Mouse (Mus musculus) T-helper 2 cell (primary cell): ENCODE results near the gene Immp1l.

ENCODE experiments used
- in situ Hi-C: fragments of 300-600 bp; cut with MboI, MseI; formaldehyde crosslinking; loops from one replicate; pipeline ENCODE4 v1.15.1; 2025; ENCODE audit warnings: high pct_unique_total_duplicates

The Immp1l gene

DNA sequence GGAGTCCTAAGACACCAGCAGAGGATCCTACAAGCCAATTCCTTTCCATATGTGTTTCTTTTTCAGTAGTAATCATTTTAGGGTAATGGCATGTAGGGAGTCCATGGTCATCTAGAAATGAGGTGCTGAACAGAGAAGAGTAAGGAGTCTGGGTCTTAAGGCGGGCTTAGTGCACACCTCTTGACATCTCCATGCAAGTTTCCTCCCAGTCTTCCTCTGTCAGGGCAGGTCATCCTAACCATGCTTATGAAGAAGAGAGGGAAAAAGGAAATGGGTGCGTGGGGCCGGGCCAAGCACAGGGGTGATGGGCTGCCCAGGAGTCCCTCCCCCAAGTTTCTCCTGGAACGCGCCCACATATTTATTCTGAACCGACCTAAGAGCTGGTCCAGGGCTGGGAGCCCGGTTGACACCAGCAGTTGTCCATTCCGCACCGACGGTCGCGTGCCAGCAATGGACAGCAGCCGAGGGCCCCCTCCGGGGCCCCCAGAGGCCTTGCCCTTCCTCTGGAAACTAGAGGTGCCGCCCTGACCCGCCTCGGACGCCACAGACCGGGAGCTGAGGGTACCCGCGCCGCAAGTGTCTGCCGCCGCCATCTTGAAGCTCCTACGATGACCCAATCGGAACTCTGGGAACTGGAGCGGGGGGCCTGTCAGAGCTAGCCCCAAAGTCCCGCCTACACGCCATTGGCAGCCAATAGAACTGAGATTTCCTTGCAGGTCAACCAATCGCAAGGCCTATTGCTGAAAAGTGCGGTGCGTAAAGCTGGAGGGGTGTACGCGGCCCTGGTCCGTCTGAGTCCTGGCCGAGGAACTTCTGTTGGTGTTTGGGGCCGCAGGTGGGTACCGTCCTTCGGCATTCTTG lies at the start of gene Immp1l, which contains the start of gene Elp4:
Immp1l (plus strand) TSS at position 743 of the 861 bp plus-strand sequence.
Elp4 (minus strand) TSS at position 669 of the 861 bp plus-strand sequence.
- in situ Hi-C loops: loop anchor here (10.0 kb wide), 1 partner anchor 229 kb away; no protein-coding TSS in a partner anchor

DNA sequence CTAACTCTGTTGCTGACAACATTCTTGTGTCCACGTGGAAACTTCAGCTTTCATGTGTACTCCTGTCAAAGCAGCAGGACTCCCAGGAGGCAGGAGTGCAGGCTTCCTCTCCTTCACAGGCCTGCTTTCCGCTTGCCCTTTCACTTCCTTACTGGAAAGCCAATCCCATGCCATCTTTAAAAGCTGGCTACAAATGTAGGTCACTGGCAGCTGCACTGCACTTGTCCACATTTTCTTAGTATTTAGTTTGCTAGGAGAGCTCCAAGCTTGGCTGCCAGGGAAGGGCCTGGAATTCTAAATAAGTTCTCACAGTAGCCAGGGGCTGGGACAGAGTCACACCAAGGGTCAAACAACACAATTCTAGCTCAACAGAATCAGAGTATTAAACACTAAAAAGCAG lies 49.7 kb upstream of the Immp1l start:
- in situ Hi-C loops: no loop called here

DNA sequence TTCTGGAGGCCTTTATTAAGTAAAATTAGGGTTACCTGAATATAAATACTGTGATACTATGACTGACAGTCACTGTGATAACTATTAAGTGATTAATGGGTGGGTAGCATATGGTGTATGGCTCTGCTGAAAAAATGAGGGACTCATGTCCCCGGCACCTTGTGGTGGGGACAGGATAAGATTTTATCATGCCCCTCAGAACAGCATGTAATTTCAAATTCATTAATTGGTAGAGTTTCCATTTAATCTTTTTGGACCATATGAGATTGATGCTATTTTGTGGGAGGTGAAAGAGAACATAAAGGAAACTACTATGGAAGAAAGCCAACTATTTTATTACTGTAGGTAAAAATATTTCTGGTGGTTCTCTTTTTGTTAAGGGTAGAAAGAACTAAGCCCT lies 31.0 kb upstream of the Immp1l start:
- in situ Hi-C loops: no loop called here

DNA sequence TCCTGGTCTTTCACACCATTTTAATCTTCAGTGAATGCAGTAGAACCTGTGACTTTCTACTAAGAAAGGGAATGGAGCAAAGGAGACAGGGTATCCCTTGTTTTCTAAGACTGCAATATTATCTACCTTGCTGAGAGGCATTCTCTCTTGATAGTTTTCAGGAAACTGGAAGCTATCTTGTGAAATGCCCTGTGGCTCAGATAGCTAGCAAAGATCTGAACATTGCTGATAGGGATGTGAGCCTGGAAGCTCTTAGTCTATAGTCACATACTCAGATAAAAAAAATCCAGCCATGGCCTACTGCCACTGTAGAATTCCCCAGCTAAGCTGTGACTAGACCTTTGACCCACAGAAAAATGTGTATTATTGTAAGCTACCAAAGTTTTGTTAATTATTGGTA lies 13.6 kb upstream of the Immp1l start:
- in situ Hi-C loops: no loop called here

DNA sequence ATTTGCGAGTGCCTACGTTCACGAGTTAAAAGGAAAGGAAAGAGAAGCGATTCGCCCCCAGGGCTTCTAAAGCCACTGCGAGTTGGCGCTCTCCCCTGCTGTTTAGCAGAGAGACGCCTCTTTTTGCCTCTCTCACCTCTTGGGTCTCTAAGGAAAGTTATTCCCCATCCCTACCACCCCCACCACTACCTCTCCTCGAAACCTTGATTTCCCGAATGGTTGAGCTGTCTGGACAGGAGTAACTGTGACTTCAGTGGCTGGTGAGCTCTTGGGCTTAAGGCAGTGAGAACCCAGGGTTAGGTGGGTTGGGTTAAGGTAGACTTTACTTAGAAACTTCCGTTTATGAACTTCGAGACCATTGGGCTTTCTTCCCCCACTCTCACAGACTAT lies 314 bp downstream of the Immp1l start:
- in situ Hi-C loops: loop anchor here (10.0 kb wide), 1 partner anchor 230 kb away; no protein-coding TSS in a partner anchor

DNA sequence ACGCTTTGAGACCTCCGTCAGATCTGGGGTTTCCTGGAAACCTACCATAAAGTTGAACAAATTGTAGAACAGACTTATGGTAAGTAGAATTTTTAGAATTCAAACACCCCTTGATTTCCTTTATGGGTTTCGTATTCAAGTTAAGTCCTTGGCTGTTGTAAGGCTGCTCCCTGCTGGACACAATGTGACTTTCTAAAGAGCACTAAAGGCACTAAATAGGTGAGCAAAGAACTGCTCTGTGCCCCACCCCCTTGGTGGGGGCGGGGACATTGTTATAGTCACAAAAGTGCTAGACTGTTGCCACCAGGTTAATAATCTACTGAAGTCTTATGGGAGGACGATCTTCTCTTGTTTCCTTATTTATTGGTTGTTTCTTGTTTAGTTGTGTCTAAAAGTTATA lies 3.9 kb downstream of the Immp1l start:
- in situ Hi-C loops: loop anchor here (10.0 kb wide), 1 partner anchor 234 kb away; no protein-coding TSS in a partner anchor

DNA sequence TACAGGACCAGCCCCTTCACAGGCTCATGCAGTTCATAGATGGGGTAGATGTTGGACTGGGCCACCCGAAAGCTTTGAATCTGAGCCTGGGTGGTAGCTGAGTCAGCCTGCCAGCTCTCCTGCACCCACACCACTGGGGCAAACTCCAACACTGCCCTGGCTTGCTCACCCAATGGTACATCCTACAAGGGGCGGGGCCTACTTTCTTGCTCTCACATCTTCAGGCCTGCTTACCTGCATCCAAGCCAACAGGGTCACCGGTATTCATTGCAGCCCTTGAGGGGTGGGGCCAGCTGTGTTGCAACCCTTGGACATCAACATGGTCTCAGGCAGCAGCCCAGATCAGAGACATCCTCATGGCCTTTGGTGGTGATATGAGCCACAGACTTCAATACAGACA lies 6.2 kb downstream of the Immp1l start:
- in situ Hi-C loops: no loop called here

DNA sequence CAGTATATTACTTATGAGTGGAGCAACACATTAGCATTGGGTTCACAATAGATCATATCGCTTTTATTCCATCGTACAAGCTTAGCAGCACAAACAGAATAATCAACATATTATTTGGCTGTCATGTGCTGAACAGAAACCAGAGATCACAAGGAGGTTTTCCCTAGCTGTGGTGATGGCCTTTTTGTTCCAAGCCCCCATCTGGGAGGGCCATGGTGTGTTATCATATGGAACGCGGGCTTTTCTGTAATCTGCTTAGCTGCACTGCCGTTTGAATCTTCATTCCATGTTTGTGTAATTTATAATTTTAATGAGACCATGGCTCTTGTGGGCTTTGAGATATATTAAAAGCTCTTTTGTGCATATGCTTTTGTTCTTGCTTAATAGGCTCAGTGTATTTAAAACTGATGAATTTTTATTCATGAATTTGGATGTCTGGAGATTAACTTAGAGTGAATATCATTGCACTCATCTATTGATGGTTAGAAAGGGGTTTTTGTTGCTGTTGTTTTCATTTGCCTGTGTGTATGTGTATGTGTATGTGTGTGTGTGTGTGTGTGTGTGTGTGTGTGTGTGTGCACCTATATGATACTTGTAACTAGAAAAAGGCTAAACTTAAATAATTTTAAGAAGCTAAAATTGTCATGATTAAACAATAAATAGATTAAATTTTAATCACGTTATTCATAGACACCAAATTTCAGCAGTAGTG lies 9.4 kb downstream of the Immp1l start:
- in situ Hi-C loops: no loop called here

DNA sequence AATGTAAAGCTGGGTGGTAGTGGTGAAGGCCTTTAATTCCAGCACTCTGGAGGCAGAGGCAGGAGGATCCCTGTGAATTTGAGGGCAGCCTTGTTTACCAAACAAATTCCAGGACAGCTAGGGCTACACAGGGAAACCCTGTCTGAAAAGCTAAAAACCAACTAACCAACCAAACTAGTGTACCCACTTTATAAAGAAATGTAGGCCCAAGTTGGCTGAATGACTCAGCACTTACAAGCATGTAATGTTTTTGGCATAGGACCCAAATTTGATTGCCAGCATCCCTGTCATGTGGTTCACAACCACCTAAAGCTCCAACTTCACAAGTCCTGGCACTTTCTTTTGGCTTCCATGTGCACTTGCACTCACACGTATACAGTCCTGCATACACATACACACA lies 12.2 kb downstream of the Immp1l start:
- in situ Hi-C loops: no loop called here

DNA sequence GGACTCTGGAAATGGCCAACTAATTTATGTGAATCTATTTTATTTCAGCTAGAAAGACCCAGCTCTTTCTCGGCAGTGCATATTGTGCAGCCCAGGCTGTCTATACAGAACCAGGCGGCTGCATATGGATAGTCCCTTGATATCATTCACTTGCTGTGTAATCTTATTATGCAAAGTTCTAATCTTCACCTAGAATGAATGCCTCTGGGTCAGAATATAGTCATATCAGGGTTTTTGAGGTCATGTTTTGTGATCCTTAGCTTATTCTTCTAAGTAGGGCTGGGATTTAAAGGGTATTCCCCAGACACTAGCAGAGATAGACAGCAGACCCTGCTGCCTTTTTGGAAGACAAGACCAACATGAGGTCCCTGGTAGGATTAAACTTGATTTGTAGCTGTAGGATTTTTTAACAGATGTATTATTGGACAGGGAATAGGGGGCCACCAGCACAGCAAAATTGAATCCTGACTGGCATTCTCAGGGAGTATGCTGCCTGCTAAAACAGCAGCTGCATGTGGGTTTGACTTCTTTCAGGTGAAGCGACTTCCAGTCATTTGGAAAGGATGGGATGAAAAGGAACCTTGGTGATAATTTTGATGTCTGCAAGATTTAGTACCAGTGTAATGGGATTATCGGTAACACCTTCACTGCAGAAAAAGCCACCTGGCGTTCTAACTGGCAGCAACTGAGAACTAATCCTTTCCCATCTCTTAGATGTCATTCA lies 13.3 kb downstream of the Immp1l start:
- in situ Hi-C loops: no loop called here

DNA sequence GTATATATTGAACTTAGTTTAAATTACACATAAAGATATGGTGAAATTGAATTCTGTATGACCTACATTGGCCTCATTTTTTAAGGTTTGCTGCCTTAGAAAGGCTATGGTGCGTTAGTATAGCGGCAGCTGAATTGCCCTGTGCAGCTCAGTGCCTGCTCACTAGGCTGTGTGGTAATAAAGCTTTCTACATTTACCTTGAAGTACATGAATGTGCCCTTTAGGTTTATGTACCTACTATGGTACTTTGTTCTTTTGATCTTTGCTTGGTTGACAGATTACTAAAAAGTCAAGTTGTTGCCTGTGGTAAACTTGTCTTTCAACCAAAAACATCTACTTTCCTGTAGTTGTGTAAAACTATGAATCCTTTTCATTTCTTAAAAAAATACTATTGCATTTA lies 45.7 kb downstream of the Immp1l start:
- in situ Hi-C loops: no loop called here

DNA sequence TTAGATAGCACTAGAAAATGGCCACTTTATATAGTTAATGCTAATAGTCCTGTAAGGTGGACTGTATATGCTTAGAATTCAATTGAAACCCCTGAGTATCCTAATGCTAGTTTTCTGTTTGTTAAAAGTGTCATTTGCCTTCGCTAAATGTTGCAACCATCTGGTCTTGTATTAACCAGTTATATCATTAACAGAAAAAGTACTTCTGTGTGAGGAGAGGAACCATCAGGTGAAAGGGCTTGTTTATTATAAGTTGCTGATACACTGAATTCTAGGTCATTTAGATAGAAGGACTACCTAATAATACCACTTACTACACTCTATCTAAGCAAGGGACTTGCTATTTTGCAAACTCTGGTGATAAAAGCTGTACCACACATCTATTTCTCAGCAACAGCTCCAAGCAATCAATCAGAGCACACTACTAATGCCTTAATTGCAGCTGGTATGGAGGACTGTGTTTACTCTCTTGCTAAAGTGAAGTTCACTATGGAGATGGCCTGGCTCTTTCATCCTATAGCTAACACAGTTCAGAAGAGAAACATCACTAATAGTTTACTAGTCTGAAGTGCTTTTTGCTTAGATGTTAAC lies 47.0 kb downstream of the Immp1l start:
- in situ Hi-C loops: no loop called here

DNA sequence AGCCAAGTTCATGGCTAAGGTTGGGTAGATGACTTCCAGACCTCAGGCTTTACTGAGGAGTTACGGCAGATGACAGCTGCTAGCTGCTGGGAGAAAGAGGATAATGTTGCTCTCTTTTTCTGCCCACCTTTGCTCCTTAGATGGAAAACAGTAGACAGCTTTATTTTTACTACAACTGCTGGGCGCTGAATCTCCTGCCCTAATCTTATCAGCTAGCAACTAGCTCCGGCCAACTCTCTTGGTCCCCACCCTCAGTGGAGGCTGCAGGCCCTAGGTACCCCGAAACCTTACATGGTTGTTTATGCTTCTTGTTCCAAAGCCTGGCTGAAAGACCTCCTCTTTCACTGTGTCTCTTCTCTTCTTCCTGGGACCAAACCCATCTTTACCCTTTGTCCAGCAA lies 49.4 kb downstream of the Immp1l start:
- in situ Hi-C loops: no loop called here

DNA sequence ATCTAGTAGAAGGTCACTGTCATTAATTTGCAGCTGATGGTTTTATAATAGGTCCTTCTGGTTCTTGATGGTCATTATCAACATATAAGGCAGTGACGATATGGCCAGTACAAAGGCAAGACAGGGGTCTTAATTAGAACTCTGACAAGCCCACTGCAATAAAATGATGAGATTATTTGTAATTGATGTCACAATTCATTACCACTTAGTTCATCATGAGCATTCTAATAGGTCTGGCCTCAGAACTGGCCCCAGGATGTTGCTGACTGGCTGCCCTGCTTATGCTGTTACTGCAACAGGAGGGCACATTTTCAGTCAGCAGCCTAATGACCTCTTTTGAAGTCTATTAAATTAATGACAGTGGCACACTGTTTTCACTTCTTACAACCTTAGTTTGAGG lies 59.0 kb downstream of the Immp1l start:
- in situ Hi-C loops: no loop called here

DNA sequence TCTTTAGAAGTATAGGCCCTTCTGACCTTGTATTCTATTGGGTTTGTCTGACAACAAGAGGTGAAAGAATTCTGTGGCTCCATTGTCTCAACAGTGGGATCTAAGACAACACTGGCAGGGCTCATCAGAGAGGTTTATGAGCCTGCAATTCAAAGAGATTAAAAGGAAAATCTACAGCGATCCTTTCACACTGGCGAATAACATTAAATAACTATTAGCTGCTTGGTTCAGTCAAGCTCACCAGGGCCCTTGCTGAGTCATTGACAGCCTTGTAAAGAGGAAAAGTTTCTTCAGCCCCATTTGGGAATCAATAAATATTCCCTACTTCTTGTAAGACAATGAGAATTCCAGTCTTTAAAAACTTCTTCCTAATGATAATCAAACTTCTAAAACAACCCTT lies 69.5 kb downstream of the Immp1l start:
- in situ Hi-C loops: no loop called here

DNA sequence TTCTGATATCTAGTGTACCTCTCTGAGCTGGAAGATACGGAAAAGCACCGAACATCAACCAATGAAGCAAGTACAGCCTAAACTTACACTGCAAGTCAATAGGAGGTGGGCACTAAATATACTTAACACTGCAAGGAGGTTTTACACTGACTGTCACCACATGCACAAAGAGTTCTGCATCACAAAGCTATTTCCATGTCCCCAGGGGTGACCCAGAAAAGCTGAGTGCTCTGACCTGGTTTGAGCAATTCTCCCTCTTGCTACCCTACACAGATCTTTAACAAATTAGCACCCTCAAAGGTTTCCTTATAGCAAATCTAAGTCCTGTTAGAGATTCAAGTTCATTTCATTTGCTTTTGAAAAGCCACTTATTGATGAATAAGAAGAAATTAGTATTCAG lies 73.6 kb downstream of the Immp1l start:
- in situ Hi-C loops: no loop called here

DNA sequence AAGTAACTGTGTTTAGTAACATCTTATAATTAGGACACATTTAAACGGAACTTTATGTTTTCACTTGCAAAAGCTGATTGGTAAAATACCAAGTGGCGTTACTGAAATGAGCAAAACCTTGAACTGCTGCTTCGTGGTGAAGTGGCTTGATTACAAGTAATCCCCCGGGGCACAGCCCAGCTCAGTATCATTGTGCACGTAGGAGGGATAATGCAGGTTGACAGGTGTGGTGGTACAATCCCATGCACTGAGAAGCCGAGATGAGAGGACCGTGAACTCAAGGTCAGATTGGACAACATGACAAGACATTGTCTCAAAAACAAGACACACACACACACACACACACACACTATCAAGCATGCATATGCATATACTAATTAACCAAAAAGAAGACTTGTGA lies 80.8 kb downstream of the Immp1l start:
- in situ Hi-C loops: no loop called here

DNA sequence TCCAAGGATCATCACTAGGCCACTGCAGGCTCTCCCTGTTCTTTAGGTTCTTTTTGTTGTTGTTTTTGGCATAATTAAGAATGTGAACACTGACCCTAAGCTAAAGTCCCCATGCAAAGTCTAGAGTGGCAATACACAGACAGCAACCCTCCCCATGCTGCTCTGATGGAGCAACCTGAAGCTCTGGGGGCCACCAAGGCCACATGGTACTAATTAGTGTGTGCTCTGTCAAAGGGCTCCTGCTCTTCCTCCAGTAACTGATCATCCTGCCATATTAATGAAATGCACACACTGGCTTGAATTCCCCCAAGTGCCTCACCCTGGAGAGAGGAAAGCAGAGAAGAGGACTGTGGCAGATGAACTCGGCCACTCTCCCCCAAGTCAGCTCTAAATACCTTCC lies 82.7 kb downstream of the Immp1l start:
- in situ Hi-C loops: no loop called here

DNA sequence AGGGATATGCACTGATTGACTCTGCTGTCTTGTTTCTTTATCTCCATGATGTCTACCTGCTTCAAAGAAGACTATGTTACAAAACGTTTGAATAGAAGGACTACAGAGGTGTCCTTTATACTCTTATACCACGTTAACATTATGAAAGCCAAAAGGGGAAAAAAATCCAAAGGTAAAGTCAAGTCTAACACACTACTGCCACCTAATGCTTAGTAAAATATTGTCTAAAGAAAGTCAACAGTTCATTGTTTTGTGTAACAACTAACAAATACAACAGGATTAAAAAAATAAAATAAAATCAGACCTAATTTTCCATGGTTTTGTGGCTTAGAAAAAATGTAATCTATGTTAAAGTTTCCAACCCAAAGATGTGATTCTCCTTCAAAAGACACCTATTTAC lies 83.6 kb downstream of the Immp1l start:
- in situ Hi-C loops: no loop called here

DNA sequence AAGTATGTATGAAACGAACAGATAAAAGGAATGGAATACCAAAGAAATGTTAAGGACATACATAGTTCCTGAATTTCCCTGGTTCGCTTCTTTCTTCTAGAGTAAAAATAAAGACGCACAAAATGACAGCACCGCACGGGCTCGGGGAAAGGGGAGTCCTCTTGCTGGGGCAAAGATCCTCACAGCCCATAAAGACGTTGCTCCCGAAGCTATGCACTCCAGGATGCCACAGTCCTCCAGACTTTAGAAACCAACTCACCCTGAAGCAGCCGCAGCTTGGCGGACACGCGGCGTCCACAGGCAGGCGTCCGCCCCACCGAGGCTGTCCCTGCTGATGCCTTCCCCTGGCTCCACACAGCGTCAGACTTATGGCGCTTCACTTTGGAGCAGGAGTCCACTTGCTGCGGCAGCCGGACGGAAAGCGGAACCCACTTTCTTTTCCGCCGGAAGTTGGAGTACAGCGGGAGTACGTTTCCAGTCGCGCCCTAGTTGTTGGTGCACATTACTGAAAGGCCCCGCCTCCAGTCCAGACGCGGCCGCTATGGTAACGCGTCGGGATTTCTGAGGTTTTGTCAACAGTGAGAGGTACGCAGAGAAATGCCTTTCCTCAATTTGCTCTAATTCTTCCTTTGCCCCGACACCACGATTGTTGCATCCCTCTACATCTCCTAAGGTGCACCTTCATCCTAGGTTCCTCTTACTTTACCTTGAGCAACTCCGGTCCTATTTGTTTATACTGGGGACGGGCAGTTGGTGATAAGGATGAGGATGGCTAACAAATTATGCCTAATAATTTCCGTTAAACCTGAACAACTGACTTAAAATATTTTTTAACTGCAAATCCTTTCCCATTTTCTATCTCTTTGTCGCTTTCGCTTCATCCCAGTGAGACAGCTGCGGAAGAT lies 98.6 kb downstream of the Immp1l start, which contains the start of gene Dnajc24:
Dnajc24 (minus strand) TSS at position 715 of the 905 bp plus-strand sequence.
- in situ Hi-C loops: no loop called here

DNA sequence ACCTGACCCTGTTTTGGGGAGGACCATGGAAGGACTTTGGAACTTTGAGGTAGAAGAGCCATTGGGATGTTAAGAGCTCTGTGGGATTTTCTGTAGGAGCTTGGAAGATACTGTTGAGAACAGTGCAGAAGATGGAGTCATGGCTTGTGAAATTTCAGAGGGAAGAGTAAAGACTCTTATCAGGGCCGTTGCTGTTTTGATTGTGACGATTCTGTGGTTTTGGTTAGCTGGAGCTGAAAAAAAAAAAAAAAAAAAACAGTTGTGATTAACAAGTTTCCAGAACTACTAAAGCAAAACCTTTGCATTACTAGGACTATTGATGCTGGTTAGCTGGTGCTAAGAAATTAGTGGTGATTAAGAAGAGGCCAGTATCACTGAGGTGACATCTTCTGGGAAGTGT lies 104.0 kb downstream of the Immp1l start:
- in situ Hi-C loops: no loop called here
